Mouse (Mus musculus): Measurements from ENCODE around the gene Wnt10b.
"Not testable (repeated sequence)": the region's sequence is repeated elsewhere in the genome, so short reads cannot be mapped to it uniquely, and the experiment has no call there.

The Wnt10b gene

GRCm38 (mm10) chr15:98777762-98778161, at the start of gene Wnt10b:
Gene Wnt10b (minus strand): TSS chr15:98778150.
- no peak for DNase-seq (ENCODE audit: low spot score in 2 of 2)

GRCm38 (mm10) chr15:98827611-98828011, 49.7 kb upstream of the Wnt10b start:
- DNase-seq (ENCODE audit: low spot score in 2 of 2), result no peak

- DNase-seq (ENCODE audit: low spot score in 2 of 2), result no peak
These were observed 45.5 kb upstream of the Wnt10b start for GRCm38 (mm10) chr15:98823434-98823833.

GRCm38 (mm10) chr15:98822147-98822546, 44.2 kb upstream of the Wnt10b start:
- no peak for DNase-seq (ENCODE audit: low spot score in 2 of 2)

GRCm38 (mm10) chr15:98821403-98821802, 43.5 kb upstream of the Wnt10b start:
- DNase-seq (ENCODE audit: low spot score in 2 of 2), result no peak

- no peak for DNase-seq (ENCODE audit: low spot score in 2 of 2)
These were observed 43.0 kb upstream of the Wnt10b start for GRCm38 (mm10) chr15:98820937-98821336.

GRCm38 (mm10) chr15:98818171-98818570, 40.2 kb upstream of the Wnt10b start:
- no peak for DNase-seq (ENCODE audit: low spot score in 2 of 2)

- no peak for DNase-seq (ENCODE audit: low spot score in 2 of 2)
These were observed 34.9 kb upstream of the Wnt10b start for GRCm38 (mm10) chr15:98812741-98813424.

GRCm38 (mm10) chr15:98810212-98810611, 32.3 kb upstream of the Wnt10b start:
- not testable (repeated sequence) for DNase-seq (ENCODE audit: low spot score in 2 of 2)

- no peak for DNase-seq (ENCODE audit: low spot score in 2 of 2)
These were observed 31.4 kb upstream of the Wnt10b start, which contains the start of gene Ddn for GRCm38 (mm10) chr15:98809390-98809789. Gene Ddn (minus strand): TSS chr15:98809490.

GRCm38 (mm10) chr15:98808651-98809134, 30.7 kb upstream of the Wnt10b start:
- DNase-seq (ENCODE audit: low spot score in 2 of 2), result peak; percentile 69 to 83

GRCm38 (mm10) chr15:98807895-98808650, 30.1 kb upstream of the Wnt10b start:
- DNase-seq (ENCODE audit: low spot score in 2 of 2), result peak; percentile 80 to 84

GRCm38 (mm10) chr15:98806809-98807770, 29.1 kb upstream of the Wnt10b start:
- DNase-seq (ENCODE audit: low spot score in 2 of 2), result no peak

GRCm38 (mm10) chr15:98806071-98806808, 28.3 kb upstream of the Wnt10b start:
- no peak for DNase-seq (ENCODE audit: low spot score in 2 of 2)

GRCm38 (mm10) chr15:98805324-98806040, 27.5 kb upstream of the Wnt10b start:
- peak in 1 of 2 experiments; percentile 76 for DNase-seq (ENCODE audit: low spot score in 2 of 2)

- peak; percentile 76 to 85 for DNase-seq (ENCODE audit: low spot score in 2 of 2)
These were observed 26.1 kb upstream of the Wnt10b start for GRCm38 (mm10) chr15:98804054-98804453.

- DNase-seq (ENCODE audit: low spot score in 2 of 2), result no peak
These were observed 25.0 kb upstream of the Wnt10b start for GRCm38 (mm10) chr15:98802926-98803325.

GRCm38 (mm10) chr15:98799396-98799795, 21.4 kb upstream of the Wnt10b start:
- DNase-seq (ENCODE audit: low spot score in 2 of 2), result peak in 1 of 2 experiments; percentile 65

- no peak for DNase-seq (ENCODE audit: low spot score in 2 of 2)
These were observed 21.0 kb upstream of the Wnt10b start for GRCm38 (mm10) chr15:98798903-98799302.

GRCm38 (mm10) chr15:98797835-98798492, 20.0 kb upstream of the Wnt10b start:
- no peak for DNase-seq (ENCODE audit: low spot score in 2 of 2)
